Mouse (Mus musculus): Measurements from ENCODE around the gene Lmnb2. TPM values are rescaled to one million over a fixed set of nuclear protein-coding genes. Genes with fewer than 3 reads are reported as not detected.

The Lmnb2 gene
- polyA plus RNA-seq, 1 experiment from 2014 or later: 14.6 TPM

- WGBS: 56% methylated on average over 8 of the region's 8 CpGs
- H3K9ac ChIP-seq (ENCODE audit: low read depth, low read length): no peak overlapping the region
- no peak overlapping the region; the same call in 1 of the 2 replicates for H3K4me3 ChIP-seq (ENCODE audit: low read depth, low read length)
- H3K36me3 ChIP-seq (ENCODE audit: control insufficient read depth, insufficient read depth, low read length): no peaks in the 10 kb centered on the region
- H3K27ac ChIP-seq (ENCODE audit: low read depth, low read length): no peak overlapping the region
- H3K27me3 ChIP-seq (ENCODE audit: control insufficient read depth, insufficient read depth, low read length): peaks cover 30% of the 10 kb centered on the region
- peak overlapping the region; percentile 63; the same call in 1 of the 2 replicates for H3K4me2 ChIP-seq (replicated peaks; ENCODE audit: low read depth, low read length)
- ATAC-seq (ENCODE audit: low FRiP score): no peak
- H3K4me1 ChIP-seq (replicated peaks; ENCODE audit: control insufficient read depth, insufficient read depth, low read length): peaks cover 19% of the 10 kb centered on the region
- H3K9me3 ChIP-seq (ENCODE audit: control insufficient read depth, low read length): no peaks in the 10 kb centered on the region
- DNase-seq (ENCODE audit: low spot score): no peak
Measured at GRCm38 (mm10) chr10:80940320-80940987, 22.4 kb upstream of the Lmnb2 start.

GRCm38 (mm10) chr10:80939671-80940070, 21.6 kb upstream of the Lmnb2 start:
- H3K4me1 ChIP-seq (replicated peaks; ENCODE audit: control insufficient read depth, insufficient read depth, low read length): peaks cover 19% of the 10 kb centered on the region
- peak; percentile 85 for DNase-seq (ENCODE audit: low spot score)
- no peak overlapping the region for H3K27ac ChIP-seq (ENCODE audit: low read depth, low read length)
- H3K4me2 ChIP-seq (replicated peaks; ENCODE audit: low read depth, low read length): peak overlapping the region; percentile 63
- ATAC-seq (ENCODE audit: low FRiP score): peak; percentile 47
- WGBS: 7% methylated on average over 28 of the region's 28 CpGs
- peaks cover 36% of the 10 kb centered on the region for H3K27me3 ChIP-seq (ENCODE audit: control insufficient read depth, insufficient read depth, low read length)
- H3K9me3 ChIP-seq (ENCODE audit: control insufficient read depth, low read length): no peaks in the 10 kb centered on the region
- H3K9ac ChIP-seq (ENCODE audit: low read depth, low read length): peak overlapping the region; percentile 46; the same call in 1 of the 2 replicates
- H3K36me3 ChIP-seq (ENCODE audit: control insufficient read depth, insufficient read depth, low read length): no peaks in the 10 kb centered on the region
- peak overlapping the region; percentile 31 for H3K4me3 ChIP-seq (ENCODE audit: low read depth, low read length)

DNA sequence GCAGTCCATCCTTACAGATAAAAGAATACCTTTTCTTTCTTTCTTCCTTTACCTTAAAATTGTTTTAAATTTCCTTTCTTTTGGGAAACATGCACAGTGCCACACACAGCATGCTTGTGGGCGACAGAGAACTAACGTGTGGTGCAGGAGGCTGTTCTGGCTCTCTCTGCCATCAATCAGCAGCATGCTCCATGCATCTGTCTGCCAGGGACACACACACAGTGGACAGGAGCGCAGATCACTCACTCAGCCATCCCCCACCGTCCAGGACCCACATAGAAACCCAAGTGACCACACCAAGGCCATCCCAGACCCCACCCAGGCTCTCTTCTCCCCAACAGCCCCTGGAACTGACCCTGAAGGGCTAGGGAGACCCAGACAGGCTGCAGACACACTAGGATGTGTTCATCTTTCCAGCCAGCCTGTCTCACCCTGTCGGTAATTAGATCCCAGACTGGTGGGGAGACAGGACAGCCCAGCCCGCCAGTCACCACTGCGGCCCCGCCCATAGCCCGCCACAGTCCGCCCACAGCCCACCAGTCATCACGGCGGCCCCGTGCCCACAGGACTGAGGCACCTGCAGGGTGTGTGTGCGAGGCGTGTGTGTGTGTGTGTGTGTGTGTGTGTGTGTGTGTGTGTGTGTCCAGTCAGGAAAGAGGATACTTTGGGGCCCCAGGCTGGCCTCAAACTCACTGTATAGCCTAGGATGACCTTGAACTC, 20.9 kb upstream of the Lmnb2 start:
- no peaks in the 10 kb centered on the region for H3K36me3 ChIP-seq (ENCODE audit: control insufficient read depth, insufficient read depth, low read length)
- no peaks in the 10 kb centered on the region for H3K9me3 ChIP-seq (ENCODE audit: control insufficient read depth, low read length)
- ATAC-seq (ENCODE audit: low FRiP score) (peak; percentile 63), DNase-seq (ENCODE audit: low spot score) (peak; percentile 58)
- H3K4me1 ChIP-seq (replicated peaks; ENCODE audit: control insufficient read depth, insufficient read depth, low read length): peaks cover 19% of the 10 kb centered on the region
- H3K4me2 ChIP-seq (replicated peaks; ENCODE audit: low read depth, low read length): peak overlapping the region; percentile 63
- peaks cover 43% of the 10 kb centered on the region for H3K27me3 ChIP-seq (ENCODE audit: control insufficient read depth, insufficient read depth, low read length)
- H3K9ac ChIP-seq (ENCODE audit: low read depth, low read length): no peak overlapping the region
- no peak overlapping the region for H3K27ac ChIP-seq (ENCODE audit: low read depth, low read length)
- peak overlapping the region; percentile 31; the same call in 1 of the 2 replicates for H3K4me3 ChIP-seq (ENCODE audit: low read depth, low read length)
- WGBS: 11% methylated on average over 15 of the region's 15 CpGs

DNA sequence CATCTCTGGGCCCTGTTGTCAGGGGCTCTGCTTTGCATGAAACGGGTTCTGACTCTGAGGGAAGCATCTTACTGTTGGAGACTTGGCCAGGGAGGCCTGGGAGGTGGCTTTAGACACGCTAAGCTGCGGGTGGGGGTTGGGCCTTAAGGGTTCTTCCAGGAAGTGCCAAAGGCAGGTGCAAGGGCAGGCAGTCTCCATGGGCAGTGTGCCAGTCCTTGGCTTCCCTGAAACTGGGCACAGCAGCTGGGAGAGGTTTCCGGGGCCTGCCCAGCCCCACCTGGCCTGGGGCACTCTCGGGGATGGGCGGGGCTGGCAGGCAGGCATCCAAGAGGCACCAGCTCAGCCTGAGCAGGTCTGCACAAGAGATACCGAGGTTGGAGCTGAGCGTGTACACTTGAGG, 19.6 kb upstream of the Lmnb2 start:
- Histone ChIP-seq H3K4me2 (replicated peaks; ENCODE audit: low read depth, low read length) (no peak overlapping the region), H3K9ac (ENCODE audit: low read depth, low read length) (no peak overlapping the region), H3K27me3 (ENCODE audit: control insufficient read depth, insufficient read depth, low read length) (peaks cover 56% of the 10 kb centered on the region), H3K4me1 (replicated peaks; ENCODE audit: control insufficient read depth, insufficient read depth, low read length) (peaks cover 27% of the 10 kb centered on the region), H3K9me3 (ENCODE audit: control insufficient read depth, low read length) (no peaks in the 10 kb centered on the region), H3K36me3 (ENCODE audit: control insufficient read depth, insufficient read depth, low read length) (no peaks in the 10 kb centered on the region), H3K4me3 (ENCODE audit: low read depth, low read length) (no peak overlapping the region), H3K27ac (ENCODE audit: low read depth, low read length) (no peak overlapping the region)
- no peak for DNase-seq (ENCODE audit: low spot score)
- WGBS: 21% methylated on average over 7 of the region's 8 CpGs
- ATAC-seq (ENCODE audit: low FRiP score): no peak

GRCm38 (mm10) chr10:80936810-80937164, 18.7 kb upstream of the Lmnb2 start:
- Histone ChIP-seq H3K27me3 (ENCODE audit: control insufficient read depth, insufficient read depth, low read length) (peaks cover 65% of the 10 kb centered on the region), H3K9ac (ENCODE audit: low read depth, low read length) (no peak overlapping the region), H3K4me3 (ENCODE audit: low read depth, low read length) (peak overlapping the region; percentile 20), H3K36me3 (ENCODE audit: control insufficient read depth, insufficient read depth, low read length) (no peaks in the 10 kb centered on the region), H3K27ac (ENCODE audit: low read depth, low read length) (no peak overlapping the region), H3K4me1 (replicated peaks; ENCODE audit: control insufficient read depth, insufficient read depth, low read length) (peaks cover 32% of the 10 kb centered on the region), H3K4me2 (replicated peaks; ENCODE audit: low read depth, low read length) (peak overlapping the region; percentile 47), H3K9me3 (ENCODE audit: control insufficient read depth, low read length) (no peaks in the 10 kb centered on the region)
- 17% methylated on average over 6 of the region's 6 CpGs for WGBS
- DNase-seq (ENCODE audit: low spot score): no peak
- ATAC-seq (ENCODE audit: low FRiP score): no peak

DNA sequence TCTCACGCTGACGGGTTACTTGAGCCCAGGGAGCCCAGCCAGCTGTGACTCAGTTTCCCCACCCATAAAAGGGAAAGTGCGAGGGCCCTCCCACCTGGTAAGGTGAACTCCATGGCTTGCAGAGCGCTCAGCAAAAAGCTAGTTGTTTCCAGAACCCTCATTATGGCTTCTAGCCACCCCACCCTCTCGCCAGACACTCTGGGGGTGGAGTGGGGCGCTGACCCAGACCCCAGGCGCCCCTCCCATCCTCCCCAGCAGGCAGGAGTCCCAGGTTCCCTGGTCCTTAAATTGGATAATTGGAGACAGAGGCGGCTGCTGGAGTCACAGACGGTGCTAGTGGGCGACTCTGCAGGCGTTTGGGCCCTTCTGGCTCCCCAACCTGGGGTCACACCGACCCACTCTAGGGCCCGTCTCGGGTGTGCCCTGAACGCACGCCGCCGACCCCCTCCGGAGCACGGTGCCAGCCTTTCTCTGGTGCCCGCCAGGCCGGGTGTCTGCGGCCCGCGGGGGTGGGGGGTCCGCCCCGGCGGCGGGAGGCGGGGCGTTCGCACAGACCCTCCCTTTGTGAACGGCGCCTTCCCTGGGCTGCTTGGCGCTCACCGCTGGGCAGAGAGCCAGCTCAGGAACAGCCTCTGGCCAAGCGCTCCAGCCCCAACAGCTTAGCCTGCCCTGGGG, 18.2 kb upstream of the Lmnb2 start:
- no peak overlapping the region for H3K27ac ChIP-seq (ENCODE audit: low read depth, low read length)
- H3K4me2 ChIP-seq (replicated peaks; ENCODE audit: low read depth, low read length): peak overlapping the region; percentile 47
- H3K4me1 ChIP-seq (replicated peaks; ENCODE audit: control insufficient read depth, insufficient read depth, low read length): peaks cover 35% of the 10 kb centered on the region
- H3K9ac ChIP-seq (ENCODE audit: low read depth, low read length): peak overlapping the region; percentile 8; the same call in 1 of the 2 replicates
- peaks cover 70% of the 10 kb centered on the region for H3K27me3 ChIP-seq (ENCODE audit: control insufficient read depth, insufficient read depth, low read length)
- H3K4me3 ChIP-seq (ENCODE audit: low read depth, low read length): peak overlapping the region; percentile 20
- H3K36me3 ChIP-seq (ENCODE audit: control insufficient read depth, insufficient read depth, low read length): no peaks in the 10 kb centered on the region
- under 1% methylated on average over 36 of the region's 37 CpGs for WGBS
- ATAC-seq (ENCODE audit: low FRiP score): peak; percentile 17; the same call in 1 of the 2 replicates
- no peaks in the 10 kb centered on the region for H3K9me3 ChIP-seq (ENCODE audit: control insufficient read depth, low read length)
- peak; percentile 66 for DNase-seq (ENCODE audit: low spot score)

- WGBS: 8% methylated on average over 17 of the region's 17 CpGs
- peaks cover 40% of the 10 kb centered on the region for H3K4me1 ChIP-seq (replicated peaks; ENCODE audit: control insufficient read depth, insufficient read depth, low read length)
- DNase-seq (ENCODE audit: low spot score): peak; percentile 40
Measured at GRCm38 (mm10) chr10:80935698-80936097, 17.7 kb upstream of the Lmnb2 start.

DNA sequence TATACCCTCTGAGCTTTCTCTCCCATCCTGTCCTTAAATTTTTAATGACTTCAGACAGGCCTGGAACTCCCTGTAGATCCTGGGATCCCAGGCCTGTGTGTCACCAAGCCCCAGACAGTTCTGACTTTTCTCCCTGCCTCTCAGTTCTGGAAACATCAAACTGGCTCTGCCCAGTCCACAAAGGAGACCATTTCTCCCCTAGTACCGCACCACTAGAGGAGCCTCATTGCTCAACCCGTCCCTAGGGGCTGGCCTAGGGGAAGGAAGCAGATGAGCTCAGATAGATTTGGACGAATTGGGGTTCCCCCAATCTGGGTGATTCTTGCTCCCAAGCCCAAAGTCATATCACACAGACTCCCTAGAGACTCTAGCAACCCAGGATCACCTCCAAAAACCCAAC, 17.2 kb upstream of the Lmnb2 start:
- no peak overlapping the region; the same call in 1 of the 2 replicates for H3K4me2 ChIP-seq (replicated peaks; ENCODE audit: low read depth, low read length)
- DNase-seq (ENCODE audit: low spot score) (no peak), ATAC-seq (ENCODE audit: low FRiP score) (no peak)
- H3K27ac ChIP-seq (ENCODE audit: low read depth, low read length): no peak overlapping the region
- no peak overlapping the region for H3K4me3 ChIP-seq (ENCODE audit: low read depth, low read length)
- no peak overlapping the region for H3K9ac ChIP-seq (ENCODE audit: low read depth, low read length)
- peaks cover 44% of the 10 kb centered on the region for H3K4me1 ChIP-seq (replicated peaks; ENCODE audit: control insufficient read depth, insufficient read depth, low read length)
- H3K9me3 ChIP-seq (ENCODE audit: control insufficient read depth, low read length): no peaks in the 10 kb centered on the region
- WGBS: 4% methylated on average over 3 of the region's 3 CpGs
- peaks cover 79% of the 10 kb centered on the region for H3K27me3 ChIP-seq (ENCODE audit: control insufficient read depth, insufficient read depth, low read length)
- H3K36me3 ChIP-seq (ENCODE audit: control insufficient read depth, insufficient read depth, low read length): no peaks in the 10 kb centered on the region

More at GRCm38 (mm10) chr10:80935698-80936097, 17.7 kb upstream of the Lmnb2 start:
- Histone ChIP-seq H3K4me2 (replicated peaks; ENCODE audit: low read depth, low read length) (peak overlapping the region; percentile 47), H3K4me3 (ENCODE audit: low read depth, low read length) (peak overlapping the region; percentile 20), H3K27me3 (ENCODE audit: control insufficient read depth, insufficient read depth, low read length) (peaks cover 76% of the 10 kb centered on the region), H3K9me3 (ENCODE audit: control insufficient read depth, low read length) (no peaks in the 10 kb centered on the region), H3K36me3 (ENCODE audit: control insufficient read depth, insufficient read depth, low read length) (no peaks in the 10 kb centered on the region), H3K27ac (ENCODE audit: low read depth, low read length) (no peak overlapping the region), H3K9ac (ENCODE audit: low read depth, low read length) (no peak overlapping the region)
- 0 out of 2 replicates have a peak, but pooled peaks have one; percentile 20 for ATAC-seq (ENCODE audit: low FRiP score)

Measured in hindbrain, embryonic 11.5 days (tissue).